Mouse (Mus musculus) heart, embryonic 10.5 days (tissue): ENCODE results near the gene Tnpo3. TPM values are rescaled to one million over a fixed set of nuclear protein-coding genes. Genes with fewer than 3 reads are reported as not detected.
A peak's percentile ranks its signal among the peaks of the same experiment; 100 is the strongest.
"Not testable (repeated sequence)": the region's sequence is repeated elsewhere in the genome, so short reads cannot be mapped to it uniquely, and the experiment has no call there.

Experiments
- DNase-seq: peaks from one replicate; pipeline ENCODE4 v3.0.0-alpha.2; 2017; ENCODE audit warnings: low spot score
- H3K27ac ChIP-seq: fragments of 300-500 bp; sonication (generic); 2 replicates; pipeline ENCODE4 v1.5.1; 2016; ENCODE audit warnings: mild to moderate bottlenecking
- H3K27me3 ChIP-seq: fragments of 300-500 bp; sonication (generic); 2 replicates; pipeline ENCODE4 v1.6.1; 2016; ENCODE audit warnings: mild to moderate bottlenecking; ENCODE audit not compliant: poor library complexity, insufficient read depth, severe bottlenecking
- H3K36me3 ChIP-seq: fragments of 300-500 bp; sonication (generic); 2 replicates; pipeline ENCODE4 v1.6.1; 2016; ENCODE audit warnings: mild to moderate bottlenecking, moderate library complexity
- H3K4me1 ChIP-seq: fragments of 300-500 bp; sonication (generic); 2 replicates; pipeline ENCODE4 v1.6.1; 2016; ENCODE audit warnings: mild to moderate bottlenecking
- H3K4me3 ChIP-seq: fragments of 300-500 bp; sonication (generic); 2 replicates; pipeline ENCODE4 v1.5.1; 2016; ENCODE audit warnings: mild to moderate bottlenecking, moderate library complexity
- H3K9me3 ChIP-seq: fragments of 300-500 bp; sonication (generic); 2 replicates; pipeline ENCODE4 v1.6.1; 2016; ENCODE audit warnings: mild to moderate bottlenecking, moderate library complexity
- WGBS: fragments of 180-500 bp; shearing (Covaris S2); methylation state at CpG from one replicate; pipeline ENCODE4 v1.1.7; 2016; 5-methylcytosine and 5-hydroxymethylcytosine counted together
- polyA plus RNA-seq: library from polyadenylated mRNA; unstranded; fragments of >200 nt; fragmentation: Nextera tagmentation; extraction: Ambion mirVana; gene quantifications from 2 replicates; pipeline ENCODE4 v1.2.1, GENCODE M21; 2016

The Tnpo3 gene
- polyA plus RNA-seq, 1 experiment from 2014 or later, result 90.2 TPM

- Histone ChIP-seq H3K27me3 (peaks cover 25% of the 10 kb centered on the region), H3K36me3 (no peaks in the 10 kb centered on the region), H3K9me3 (no peaks in the 10 kb centered on the region), H3K27ac (no peak overlapping the region), H3K4me1 (peaks cover 8% of the 10 kb centered on the region), H3K4me3 (no peak overlapping the region)
- 88% methylated on average over 1 of the region's 1 CpGs for WGBS
- no peak for DNase-seq
Observed at GRCm38 (mm10) chr6:29634537-29634936, 24.9 kb upstream of the Tnpo3 start.

GRCm38 (mm10) chr6:29632552-29633292 lies 23.0 kb upstream of the Tnpo3 start:
- H3K27ac ChIP-seq, result no peak overlapping the region
- WGBS, result 45% methylated on average over 12 of the region's 12 CpGs
- peaks cover 16% of the 10 kb centered on the region for H3K27me3 ChIP-seq
- peaks cover 2% of the 10 kb centered on the region; the same call in 1 of the 2 replicates for H3K4me1 ChIP-seq
- no peaks in the 10 kb centered on the region for H3K9me3 ChIP-seq
- no peak for DNase-seq
- H3K4me3 ChIP-seq, result no peak overlapping the region
- H3K36me3 ChIP-seq, result no peaks in the 10 kb centered on the region

GRCm38 (mm10) chr6:29631751-29632551 lies 22.3 kb upstream of the Tnpo3 start:
- H3K4me3 ChIP-seq, result no peak overlapping the region
- 28% methylated on average over 10 of the region's 10 CpGs for WGBS
- H3K9me3 ChIP-seq, result no peaks in the 10 kb centered on the region
- peaks cover 2% of the 10 kb centered on the region; the same call in 1 of the 2 replicates for H3K4me1 ChIP-seq
- no peak overlapping the region for H3K27ac ChIP-seq
- H3K27me3 ChIP-seq, result peaks cover 16% of the 10 kb centered on the region
- no peak for DNase-seq
- H3K36me3 ChIP-seq, result no peaks in the 10 kb centered on the region

GRCm38 (mm10) chr6:29630216-29630615 lies 20.5 kb upstream of the Tnpo3 start:
- Histone ChIP-seq H3K9me3 (no peaks in the 10 kb centered on the region), H3K4me1 (peaks cover 2% of the 10 kb centered on the region; the same call in 1 of the 2 replicates), H3K36me3 (no peaks in the 10 kb centered on the region), H3K4me3 (no peak overlapping the region), H3K27me3 (peaks cover 16% of the 10 kb centered on the region), H3K27ac (no peak overlapping the region)
- 78% methylated on average over 1 of the region's 1 CpGs for WGBS
- DNase-seq, result no peak

GRCm38 (mm10) chr6:29627756-29628155 lies 18.1 kb upstream of the Tnpo3 start:
- 76% methylated on average over 2 of the region's 2 CpGs for WGBS
- Histone ChIP-seq H3K27ac (no peak overlapping the region), H3K4me3 (no peak overlapping the region)

DNA sequence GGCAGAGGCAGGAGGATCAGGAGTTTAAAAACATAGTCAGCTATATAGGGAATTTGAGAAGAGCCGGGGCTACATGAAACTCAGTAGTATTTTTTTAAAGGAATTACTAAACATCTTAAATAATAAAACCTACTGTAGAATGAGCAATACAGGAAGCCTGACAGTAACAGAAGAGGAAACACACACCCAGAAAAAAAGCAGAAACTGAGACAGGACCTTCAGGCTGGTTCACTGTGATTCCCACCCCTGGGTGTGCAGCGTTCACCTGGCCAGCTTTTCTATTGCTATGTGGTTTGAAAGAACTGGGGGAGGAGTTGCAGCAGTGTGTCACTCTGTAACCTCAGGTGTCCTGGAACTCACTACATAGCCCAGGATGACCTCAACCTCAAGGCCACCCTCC lies 14.2 kb upstream of the Tnpo3 start:
- no peak for DNase-seq
- Histone ChIP-seq H3K27ac (no peak overlapping the region), H3K36me3 (no peaks in the 10 kb centered on the region), H3K4me1 (no peaks in the 10 kb centered on the region), H3K27me3 (no peaks in the 10 kb centered on the region), H3K4me3 (no peak overlapping the region), H3K9me3 (no peaks in the 10 kb centered on the region)
- 86% methylated on average over 2 of the region's 2 CpGs for WGBS

More at GRCm38 (mm10) chr6:29627756-29628155, 18.1 kb upstream of the Tnpo3 start:
- H3K36me3 ChIP-seq, result no peaks in the 10 kb centered on the region
- H3K9me3 ChIP-seq, result no peaks in the 10 kb centered on the region
- peaks cover 2% of the 10 kb centered on the region; the same call in 1 of the 2 replicates for H3K4me1 ChIP-seq
- H3K27me3 ChIP-seq, result peaks cover 15% of the 10 kb centered on the region
- no peak for DNase-seq

GRCm38 (mm10) chr6:29622273-29622672 lies 12.6 kb upstream of the Tnpo3 start:
- 38% methylated on average over 6 of the region's 6 CpGs for WGBS

DNA sequence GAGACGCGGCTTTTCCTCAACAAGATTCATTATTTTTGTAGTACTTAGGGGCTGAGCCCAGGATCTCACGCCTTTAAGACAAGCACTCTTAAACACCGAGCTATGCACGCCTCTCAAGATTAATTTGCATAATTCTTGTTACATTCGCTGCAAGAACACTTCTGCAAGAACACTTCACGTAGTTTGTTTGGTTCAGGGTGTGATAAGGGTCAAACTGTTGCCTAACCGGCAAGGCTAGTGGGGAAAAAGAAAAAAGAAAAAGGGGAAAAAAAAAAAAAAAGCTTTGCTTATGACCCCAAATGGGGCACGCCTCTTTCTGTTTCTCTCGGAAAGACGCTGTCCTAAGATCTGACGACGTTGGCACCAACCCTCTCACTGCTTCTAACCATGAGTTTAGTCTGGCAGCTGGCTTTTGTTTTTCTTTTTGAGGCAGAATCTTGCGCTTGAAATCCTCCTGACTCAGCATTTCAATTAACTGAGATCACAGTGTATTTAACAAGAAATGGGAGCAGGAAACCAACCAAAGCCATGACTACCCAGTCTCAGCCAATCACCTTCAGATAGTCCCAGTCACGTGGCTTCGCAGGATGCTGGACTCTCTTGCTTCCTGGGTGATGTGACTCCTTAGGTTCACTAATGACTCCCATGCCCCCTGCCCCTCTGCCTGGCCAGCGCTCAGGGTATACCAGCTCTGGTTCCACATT lies 11.3 kb upstream of the Tnpo3 start:
- Histone ChIP-seq H3K9me3 (no peaks in the 10 kb centered on the region), H3K27ac (no peak overlapping the region), H3K4me1 (no peaks in the 10 kb centered on the region), H3K36me3 (no peaks in the 10 kb centered on the region), H3K4me3 (no peak overlapping the region), H3K27me3 (peaks cover 3% of the 10 kb centered on the region; the same call in 1 of the 2 replicates)
- DNase-seq, result no peak
- 48% methylated on average over 17 of the region's 17 CpGs for WGBS

More at GRCm38 (mm10) chr6:29622273-29622672, 12.6 kb upstream of the Tnpo3 start:
- DNase-seq, result no peak
- Histone ChIP-seq H3K27me3 (peaks cover under 1% of the 10 kb centered on the region; the same call in 1 of the 2 replicates), H3K27ac (no peak overlapping the region), H3K9me3 (no peaks in the 10 kb centered on the region), H3K36me3 (no peaks in the 10 kb centered on the region), H3K4me1 (no peaks in the 10 kb centered on the region), H3K4me3 (no peak overlapping the region)

GRCm38 (mm10) chr6:29620176-29620575 lies 10.5 kb upstream of the Tnpo3 start:
- Histone ChIP-seq H3K27me3 (peaks cover 3% of the 10 kb centered on the region; the same call in 1 of the 2 replicates), H3K4me1 (no peaks in the 10 kb centered on the region), H3K27ac (no peak overlapping the region), H3K4me3 (no peak overlapping the region), H3K9me3 (no peaks in the 10 kb centered on the region), H3K36me3 (no peaks in the 10 kb centered on the region)
- 36% methylated on average over 3 of the region's 3 CpGs for WGBS
- DNase-seq, result no peak

DNA sequence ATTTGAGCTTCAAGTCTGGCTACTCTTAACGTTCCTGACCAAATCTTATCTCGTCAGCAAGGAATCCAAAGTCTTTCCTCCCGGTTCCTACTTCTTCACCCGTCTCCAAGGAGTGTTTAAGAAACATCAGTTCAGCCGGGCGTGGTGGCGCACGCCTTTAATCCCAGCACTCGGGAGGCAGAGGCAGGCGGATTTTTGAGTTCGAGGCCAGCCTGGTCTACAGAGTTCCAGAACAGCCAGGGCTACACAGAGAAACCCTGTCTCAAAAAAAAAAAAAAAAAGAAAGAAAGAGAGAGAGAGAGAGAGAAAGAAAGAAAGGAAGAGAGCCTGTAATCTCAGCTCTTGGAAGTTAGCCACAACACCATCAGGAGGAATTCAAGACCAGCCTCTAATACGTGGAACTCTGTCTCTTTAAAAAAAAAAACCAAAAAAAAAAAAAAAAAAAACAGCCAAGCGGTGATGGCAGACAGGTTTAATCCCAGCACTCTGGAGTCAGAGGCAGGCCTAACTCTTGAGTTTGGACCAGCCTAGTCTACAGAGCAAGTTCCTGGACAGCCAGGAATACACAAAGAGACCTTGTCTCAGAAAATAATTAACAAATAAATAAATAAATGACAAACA lies 443 bp upstream of the Tnpo3 start:
- Histone ChIP-seq H3K4me1 (peaks cover 11% of the 10 kb centered on the region; the same call in 1 of the 2 replicates), H3K4me3 (peak overlapping the region; percentile 100), H3K27ac (peak overlapping the region; percentile 94)
- H3K27me3 ChIP-seq, DNase-seq, H3K36me3 ChIP-seq, H3K9me3 ChIP-seq: not testable (repeated sequence)
- 24% methylated on average over 13 of the region's 13 CpGs for WGBS

DNA sequence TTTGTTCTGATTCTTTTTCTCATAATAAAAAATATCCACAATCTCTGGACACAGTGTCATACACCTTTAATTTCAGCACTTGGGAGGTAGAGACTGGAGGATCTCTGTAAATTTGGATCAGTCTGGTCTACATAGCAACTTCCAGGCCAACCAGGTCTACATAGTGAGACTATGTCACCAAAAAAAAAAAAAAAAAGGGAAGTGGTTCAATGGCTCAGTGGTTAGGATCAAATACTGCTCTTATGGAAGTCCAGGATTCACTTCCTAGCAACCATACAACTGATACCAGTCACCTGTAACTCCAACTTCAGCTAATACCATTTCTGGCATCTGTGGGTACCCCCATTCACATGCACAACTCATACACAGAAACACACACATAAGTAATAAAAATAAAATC lies 9.5 kb downstream of the Tnpo3 start:
- Histone ChIP-seq H3K36me3 (no peaks in the 10 kb centered on the region), H3K27ac (no peak overlapping the region), H3K27me3 (no peaks in the 10 kb centered on the region), H3K4me1 (no peaks in the 10 kb centered on the region), H3K4me3 (no peak overlapping the region), H3K9me3 (no peaks in the 10 kb centered on the region)
- DNase-seq, result no peak

GRCm38 (mm10) chr6:29595656-29596055 lies 14.0 kb downstream of the Tnpo3 start:
- DNase-seq, result no peak
- Histone ChIP-seq H3K4me3 (no peak overlapping the region), H3K27ac (no peak overlapping the region), H3K4me1 (no peaks in the 10 kb centered on the region), H3K9me3 (no peaks in the 10 kb centered on the region), H3K36me3 (no peaks in the 10 kb centered on the region), H3K27me3 (no peaks in the 10 kb centered on the region)
- WGBS, result 85% methylated on average over 2 of the region's 2 CpGs
